Mouse (Mus musculus) heart, embryonic 16.5 days (tissue): ENCODE measurements around the gene Otogl. TPM values are rescaled to one million over a fixed set of nuclear protein-coding genes. Genes with fewer than 3 reads are reported as not detected.

Experiments used
- ATAC-seq: fragments of 200-750 bp; cut with Nextera tagmentation; replicated peaks from 2 replicates; pipeline ENCODE4 v1.8.0; 2017; ENCODE audit warnings: moderate number of reproducible peaks; ENCODE audit not compliant: insufficient read depth, low FRiP score; ENCODE audit errors: extremely low read depth
- H3K27ac ChIP-seq: fragments of 300-500 bp; sonication (generic); 2 replicates; pipeline ENCODE4 v1.5.1; 2014; ENCODE audit warnings: mild to moderate bottlenecking, low read length, control low read depth, moderate library complexity
- H3K27me3 ChIP-seq: fragments of 300-500 bp; sonication (generic); 2 replicates; pipeline ENCODE4 v1.6.1; 2014; ENCODE audit warnings: low read length, mixed read lengths; ENCODE audit not compliant: control insufficient read depth, insufficient read depth
- H3K36me3 ChIP-seq: fragments of 300-500 bp; sonication (generic); 2 replicates; pipeline ENCODE4 v1.6.1; 2014; ENCODE audit not compliant: control insufficient read depth, insufficient read depth
- H3K4me1 ChIP-seq: fragments of 300-500 bp; sonication (generic); 2 replicates; pipeline ENCODE4 v1.6.1; 2014; ENCODE audit warnings: low read length, mixed read lengths; ENCODE audit not compliant: control insufficient read depth, insufficient read depth
- H3K4me2 ChIP-seq: fragments of 300-500 bp; sonication (generic); 2 replicates; pipeline ENCODE4 v1.6.1; 2014; ENCODE audit warnings: low read depth, mild to moderate bottlenecking, control low read depth, low read length
- H3K4me3 ChIP-seq: fragments of 300-500 bp; sonication (generic); 2 replicates; pipeline ENCODE4 v1.5.1; 2014; ENCODE audit warnings: mild to moderate bottlenecking, control low read depth, low read length
- H3K9ac ChIP-seq: fragments of 300-500 bp; sonication (generic); 2 replicates; pipeline ENCODE4 v1.6.1; 2014; ENCODE audit warnings: low read length, control low read depth
- H3K9me3 ChIP-seq: fragments of 300-500 bp; sonication (generic); replicated peaks from 2 replicates; pipeline ENCODE4 v1.6.1; 2016; ENCODE audit warnings: low read length; ENCODE audit not compliant: control insufficient read depth
- WGBS: fragments of 180-500 bp; shearing (Covaris S2); extraction: QIAGEN DNeasy Blood & Tissue Kit; methylation state at CpG from one replicate; pipeline ENCODE4 v1.1.7; 2014; 5-methylcytosine and 5-hydroxymethylcytosine counted together
- polyA plus RNA-seq: library from polyadenylated mRNA; unstranded; fragments of >200 nt; fragmentation: Nextera tagmentation; extraction: Ambion mirVana; gene quantifications from 2 replicates; pipeline ENCODE4 v1.2.1, GENCODE M21; 2015

Gene Otogl
- polyA plus RNA-seq = 0.10 and 0.12 TPM in 2 replicates

- Histone ChIP-seq H3K36me3 (no peaks in the 10 kb centered on the region), H3K4me3 (no peak within 1 kb of the TSS), H3K4me2 (no peak within 1 kb of the TSS), H3K27ac (no peak within 1 kb of the TSS), H3K27me3 (no peaks in the 10 kb centered on the region), H3K4me1 (peaks cover 2% of the 10 kb centered on the region; the same call in 1 of the 2 replicates), H3K9ac (no peak within 1 kb of the TSS), H3K9me3 (peaks cover 9% of the 10 kb centered on the region)
- no peak for ATAC-seq
- 57% methylated on average over 7 of the region's 7 CpGs for WGBS
Measured at GRCm38 (mm10) chr10:107912084-107912573, at the start of gene Otogl. Otogl (minus strand) TSS chr10:107912134.

DNA sequence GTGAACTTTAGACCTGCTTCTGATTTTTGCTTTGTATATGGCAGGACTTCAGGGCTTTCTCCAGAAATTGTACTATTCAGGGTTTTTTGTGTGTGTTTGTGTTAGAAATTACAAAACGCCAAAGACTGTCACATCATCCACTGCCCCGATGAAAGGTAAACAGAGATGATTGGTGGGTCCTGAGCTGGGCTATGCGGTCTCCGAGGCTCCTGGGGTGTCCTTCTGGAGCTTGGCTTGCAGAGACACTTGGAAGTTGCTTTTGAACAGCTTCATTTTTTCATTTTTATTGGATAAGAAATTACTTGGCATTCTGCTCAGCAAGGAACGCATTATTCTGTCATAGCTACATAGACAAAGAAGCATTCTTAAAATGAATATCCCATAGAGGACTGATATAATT lies 44.7 kb upstream of the Otogl start:
- Histone ChIP-seq H3K4me3 (no peak overlapping the region), H3K27me3 (no peaks in the 10 kb centered on the region), H3K9me3 (no peaks in the 10 kb centered on the region), H3K4me1 (no peaks in the 10 kb centered on the region), H3K9ac (no peak overlapping the region), H3K36me3 (no peaks in the 10 kb centered on the region), H3K27ac (no peak overlapping the region), H3K4me2 (no peak overlapping the region)
- no peak for ATAC-seq
- WGBS = 73% methylated on average over 5 of the region's 5 CpGs

DNA sequence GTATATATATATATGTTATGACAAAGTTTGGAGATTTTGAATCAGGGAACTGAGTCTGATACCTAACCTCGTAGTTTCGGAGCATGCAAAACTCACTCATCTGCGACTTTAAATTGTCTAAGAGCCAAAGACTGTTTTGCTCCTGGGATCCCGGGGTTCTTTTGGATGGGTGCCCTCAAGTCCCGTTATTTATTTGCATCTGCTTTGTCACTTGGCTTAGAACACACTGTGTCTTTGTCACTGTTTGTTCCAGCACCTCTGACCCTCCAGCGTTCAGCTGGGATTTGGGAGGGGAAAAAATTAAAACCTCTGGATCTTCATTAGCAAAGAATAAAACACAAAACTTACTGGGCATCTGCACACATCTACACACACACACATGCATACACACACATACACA lies 42.5 kb upstream of the Otogl start:
- ATAC-seq = no peak
- no peaks in the 10 kb centered on the region for H3K9me3 ChIP-seq
- H3K27me3 ChIP-seq = no peaks in the 10 kb centered on the region
- H3K4me3 ChIP-seq = no peak overlapping the region
- H3K4me2 ChIP-seq = no peak overlapping the region
- no peak overlapping the region for H3K9ac ChIP-seq
- H3K4me1 ChIP-seq = no peaks in the 10 kb centered on the region
- H3K36me3 ChIP-seq = no peaks in the 10 kb centered on the region
- H3K27ac ChIP-seq = no peak overlapping the region
- WGBS = 73% methylated on average over 6 of the region's 6 CpGs

DNA sequence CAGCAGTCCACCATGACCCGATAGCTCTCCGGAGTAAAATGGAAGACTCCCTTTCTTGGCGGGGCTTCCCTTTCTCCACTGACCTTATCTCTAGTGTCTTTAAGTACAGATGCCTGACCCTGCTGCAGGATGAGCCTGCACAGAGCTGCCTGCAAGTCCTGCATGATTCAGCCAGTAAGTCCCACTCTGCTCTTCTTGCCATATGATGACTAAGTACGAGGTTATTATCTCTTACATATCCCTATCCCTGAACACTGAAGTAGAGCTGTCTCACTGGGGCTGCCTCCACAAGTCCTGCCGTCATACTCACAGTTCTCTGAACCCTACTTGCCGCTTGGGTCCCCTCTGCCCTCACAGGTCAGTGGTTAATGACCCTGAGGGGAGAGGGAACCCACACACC lies 39.7 kb upstream of the Otogl start:
- no peak overlapping the region for H3K4me2 ChIP-seq
- WGBS = 45% methylated on average over 6 of the region's 6 CpGs
- no peak for ATAC-seq
- no peak overlapping the region for H3K9ac ChIP-seq
- H3K27me3 ChIP-seq = no peaks in the 10 kb centered on the region
- no peak overlapping the region for H3K4me3 ChIP-seq
- no peaks in the 10 kb centered on the region for H3K9me3 ChIP-seq
- H3K27ac ChIP-seq = no peak overlapping the region
- H3K36me3 ChIP-seq = no peaks in the 10 kb centered on the region
- no peaks in the 10 kb centered on the region for H3K4me1 ChIP-seq

GRCm38 (mm10) chr10:107949945-107950344 lies 38.0 kb upstream of the Otogl start:
- Histone ChIP-seq H3K4me1 (no peaks in the 10 kb centered on the region), H3K4me2 (no peak overlapping the region), H3K9ac (no peak overlapping the region), H3K36me3 (no peaks in the 10 kb centered on the region), H3K27me3 (no peaks in the 10 kb centered on the region), H3K9me3 (no peaks in the 10 kb centered on the region), H3K4me3 (no peak overlapping the region), H3K27ac (no peak overlapping the region)
- 89% methylated on average over 5 of the region's 5 CpGs for WGBS
- no peak for ATAC-seq

- H3K9me3 ChIP-seq = no peaks in the 10 kb centered on the region
- no peak overlapping the region for H3K27ac ChIP-seq
- no peak for ATAC-seq
- H3K27me3 ChIP-seq = no peaks in the 10 kb centered on the region
- H3K4me3 ChIP-seq = no peak overlapping the region
- no peak overlapping the region for H3K9ac ChIP-seq
- H3K4me2 ChIP-seq = no peak overlapping the region
- H3K36me3 ChIP-seq = no peaks in the 10 kb centered on the region
- WGBS = 45% methylated on average over 8 of the region's 8 CpGs
- no peaks in the 10 kb centered on the region for H3K4me1 ChIP-seq
Measured at GRCm38 (mm10) chr10:107948647-107949046, 36.7 kb upstream of the Otogl start.

DNA sequence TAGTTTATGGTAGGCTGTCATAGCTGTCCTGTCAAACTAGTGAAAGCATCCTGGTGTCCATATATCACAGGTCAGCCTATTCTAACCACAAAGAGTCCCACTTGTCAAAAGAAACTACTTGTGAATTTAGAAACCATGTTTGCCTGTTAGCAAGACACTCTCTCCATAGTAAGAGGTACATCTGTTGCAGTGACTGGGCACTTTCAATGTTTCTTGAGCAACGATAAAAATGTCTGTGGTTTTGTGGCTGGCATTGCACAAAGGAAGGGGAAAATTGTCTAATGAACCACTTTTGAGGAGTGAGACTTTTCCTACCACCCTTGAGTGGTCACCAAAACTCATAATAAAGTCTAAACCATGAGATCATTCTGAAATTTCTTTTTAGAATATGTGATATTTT lies 36.1 kb upstream of the Otogl start:
- Histone ChIP-seq H3K4me2 (no peak overlapping the region), H3K9ac (no peak overlapping the region), H3K36me3 (no peaks in the 10 kb centered on the region), H3K4me1 (no peaks in the 10 kb centered on the region), H3K27ac (no peak overlapping the region), H3K9me3 (no peaks in the 10 kb centered on the region), H3K27me3 (no peaks in the 10 kb centered on the region), H3K4me3 (no peak overlapping the region)
- WGBS = 64% methylated on average over 1 of the region's 1 CpGs
- ATAC-seq = no peak

- WGBS = 40% methylated on average over 5 of the region's 5 CpGs
- H3K9ac ChIP-seq = no peak overlapping the region
- H3K36me3 ChIP-seq = no peaks in the 10 kb centered on the region
- no peak overlapping the region for H3K27ac ChIP-seq
- no peaks in the 10 kb centered on the region for H3K9me3 ChIP-seq
- no peak overlapping the region for H3K4me3 ChIP-seq
- H3K27me3 ChIP-seq = no peaks in the 10 kb centered on the region
- no peak overlapping the region for H3K4me2 ChIP-seq
- no peaks in the 10 kb centered on the region for H3K4me1 ChIP-seq
- no peak for ATAC-seq
Measured at GRCm38 (mm10) chr10:107946348-107946747, 34.4 kb upstream of the Otogl start.

DNA sequence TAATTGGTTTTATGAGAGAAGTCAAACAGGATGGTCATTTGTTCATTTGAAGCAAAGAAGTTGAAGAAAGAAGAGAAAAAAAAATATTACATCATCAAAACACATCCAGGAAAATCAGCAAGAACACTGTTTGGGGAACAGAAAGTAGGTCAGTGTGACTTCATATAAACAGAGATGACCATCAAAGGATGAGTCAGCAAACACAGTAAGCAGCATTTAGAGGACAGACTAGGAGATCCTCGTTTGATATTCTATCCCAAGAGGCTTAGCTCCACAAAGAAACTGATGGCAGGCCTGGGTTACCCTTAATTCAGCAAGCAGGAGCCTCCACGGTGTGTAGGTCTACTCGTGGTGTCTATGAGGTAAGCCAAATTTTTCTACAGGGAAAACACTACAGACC lies 31.9 kb upstream of the Otogl start:
- no peak overlapping the region for H3K9ac ChIP-seq
- peaks cover 8% of the 10 kb centered on the region for H3K4me1 ChIP-seq
- no peak for ATAC-seq
- no peaks in the 10 kb centered on the region for H3K27me3 ChIP-seq
- 64% methylated on average over 3 of the region's 3 CpGs for WGBS
- no peak overlapping the region for H3K4me3 ChIP-seq
- no peaks in the 10 kb centered on the region for H3K9me3 ChIP-seq
- no peak overlapping the region for H3K4me2 ChIP-seq
- H3K27ac ChIP-seq = no peak overlapping the region
- no peaks in the 10 kb centered on the region for H3K36me3 ChIP-seq
